Mouse (Mus musculus) stomach, postnatal 0 days (tissue): ENCODE results near the gene Syt1.

ENCODE experiments used
- CTCF ChIP-seq: IDR thresholded peaks from 2 replicates; pipeline ENCODE4 v1.5.1; 2016; ENCODE audit warnings: antibody characterized with exemption, low read depth, mild to moderate bottlenecking, moderate library complexity
- EP300 ChIP-seq: optimal IDR thresholded peaks from 2 replicates; pipeline ENCODE3; 2016; ENCODE audit warnings: antibody characterized with exemption

GRCm38 (mm10) chr10:108525506-108525905, 485.3 kb downstream of the Syt1 start:
- TF ChIP-seq CTCF = no peak
- no peak for TF ChIP-seq EP300
